Mouse (Mus musculus) cerebellum, adult 9-11 months (tissue): ENCODE measurements at regions not wholly inside any gene's neighbourhood (a gene's known extent, or its start where the extent isn't known, plus 50 kb on each side); places are given as distances from the start of the nearest gene placed in this dataset.
"Not testable (repeated sequence)": the region's sequence is repeated elsewhere in the genome, so short reads cannot be mapped to it uniquely, and the experiment has no call there.

Experiments used
- DNase-seq: peaks from one replicate; pipeline ENCODE4 v3.0.0; 2022

- DNase-seq: peak; percentile 83
These were observed 57.8 kb upstream of the Cry1 start for GRCm38 (mm10) chr10:85242701-85243100.

GRCm38 (mm10) chr10:85243556-85243955 lies 58.7 kb upstream of the Cry1 start:
- peak; percentile 54 for DNase-seq

GRCm38 (mm10) chr10:85265746-85266145 lies 80.9 kb upstream of the Cry1 start:
- DNase-seq: no peak

GRCm38 (mm10) chr10:85266148-85266547 lies 81.3 kb upstream of the Cry1 start:
- DNase-seq: no peak

- no peak for DNase-seq
These were observed 81.9 kb upstream of the Cry1 start for GRCm38 (mm10) chr10:85266796-85267195.

- peak; percentile 82 for DNase-seq
These were observed 85.3 kb upstream of the Cry1 start for GRCm38 (mm10) chr10:85270209-85270608.

GRCm38 (mm10) chr10:85276793-85277192 lies 91.9 kb upstream of the Cry1 start:
- DNase-seq: peak; percentile 27

- no peak for DNase-seq
These were observed 94.7 kb upstream of the Btbd11 start for GRCm38 (mm10) chr10:85291733-85292476.

GRCm38 (mm10) chr10:85292477-85292855 lies 94.1 kb upstream of the Btbd11 start:
- DNase-seq: no peak

GRCm38 (mm10) chr10:85293071-85293783 lies 93.4 kb upstream of the Btbd11 start:
- DNase-seq: no peak

- no peak for DNase-seq
These were observed 91.3 kb upstream of the Btbd11 start for GRCm38 (mm10) chr10:85295133-85295887.

- DNase-seq: no peak
These were observed 74.8 kb upstream of the Btbd11 start for GRCm38 (mm10) chr10:85311781-85312180.

GRCm38 (mm10) chr10:85313331-85313730 lies 73.3 kb upstream of the Btbd11 start:
- DNase-seq: not testable (repeated sequence)

GRCm38 (mm10) chr10:85320971-85321370 lies 65.6 kb upstream of the Btbd11 start:
- no peak for DNase-seq

- no peak for DNase-seq
These were observed 64.3 kb upstream of the Btbd11 start for GRCm38 (mm10) chr10:85322280-85322679.

GRCm38 (mm10) chr10:85329382-85329781 lies 57.2 kb upstream of the Btbd11 start:
- no peak for DNase-seq

- no peak for DNase-seq
These were observed 55.5 kb upstream of the Btbd11 start for GRCm38 (mm10) chr10:85330938-85331691.
